Mouse (Mus musculus) liver, embryonic 18 days (tissue): ENCODE measurements around the gene Gm14781. TPM values are rescaled to one million over a fixed set of nuclear protein-coding genes. Genes with fewer than 3 reads are reported as not detected.

Experiments used
- polyA plus RNA-seq: library from polyadenylated mRNA; depleted of rRNA; stranded (reverse); fragments of >200 nt; gene quantifications from 2 replicates; pipeline ENCODE4 v1.2.3, GENCODE M21; 2012; rRNA removed

Gm14781 gene
- not detected in 2 replicates for polyA plus RNA-seq

GRCm38 (mm10) chrX:91631894-91632293 is at the start of gene Gm14781:
Gene Gm14781 (plus strand): TSS chrX:91632194.

Other genes with a start within 250 kb of the Gm14781 start
- gene Gm5072, start 239.7 kb upstream of the Gm14781 start, polyA plus RNA-seq: not detected in 2 replicates
- gene Gm8914, start 152.1 kb upstream of the Gm14781 start, polyA plus RNA-seq: not detected in 2 replicates
- gene 1700084M14Rik, start 56.3 kb upstream of the Gm14781 start, polyA plus RNA-seq: not detected in 2 replicates
- gene Mageb5, start 150.8 kb downstream of the Gm14781 start, polyA plus RNA-seq: not detected in 2 replicates